Mouse (Mus musculus) neural tube, embryonic 10.5 days (tissue): ENCODE measurements around the gene Nacad.
"Not testable (repeated sequence)": the region's sequence is repeated elsewhere in the genome, so short reads cannot be mapped to it uniquely, and the experiment has no call there.

Source experiments
- DNase-seq: peaks from one replicate; pipeline ENCODE4 v3.0.0-alpha.2; 2017; ENCODE audit warnings: low spot score; ENCODE audit errors: extremely low spot score

Nacad gene

DNA sequence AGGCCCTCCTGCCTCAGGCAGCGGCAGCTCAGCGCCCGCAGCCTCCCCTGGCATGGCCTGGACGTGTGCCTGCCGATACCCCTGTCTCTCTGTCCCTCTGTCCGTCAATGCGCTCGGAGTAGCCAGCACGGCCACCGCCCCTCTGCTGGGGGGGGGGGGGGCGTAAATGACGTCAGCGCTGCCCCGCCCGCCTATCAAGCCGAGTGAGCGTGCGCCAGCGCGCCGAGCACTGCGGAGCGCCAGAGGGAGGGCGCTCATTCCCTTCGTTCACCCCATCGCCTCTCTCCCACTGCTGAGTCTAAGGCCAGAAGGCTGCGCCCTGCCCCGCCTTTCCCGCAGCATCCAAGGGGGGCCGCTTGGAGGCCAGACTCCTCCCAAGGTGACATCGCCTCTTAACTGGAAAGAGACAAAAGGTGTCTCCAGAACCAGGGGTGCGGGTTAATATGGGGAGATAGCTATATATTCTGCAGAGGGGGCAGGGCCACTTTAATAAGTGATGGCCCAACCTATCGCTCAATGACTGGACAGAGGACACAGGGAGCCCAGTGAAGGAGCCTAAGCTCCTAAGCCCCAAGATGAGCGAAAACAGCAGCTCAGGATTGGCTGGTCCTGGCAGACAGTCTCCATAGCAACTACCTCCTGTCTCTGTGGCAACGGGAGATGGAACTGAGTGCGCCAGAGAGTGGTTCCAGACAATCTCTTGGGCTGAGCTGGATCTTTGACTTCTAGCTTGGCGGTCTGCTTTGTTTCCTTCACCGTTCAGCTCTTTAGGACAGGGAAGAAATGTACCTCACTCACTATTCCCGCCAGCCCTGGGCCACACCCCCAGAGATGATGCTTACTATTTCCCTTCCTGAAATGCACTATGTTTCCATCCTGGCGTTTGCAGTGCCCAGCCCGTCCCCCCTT, at the start of gene Nacad:
TSS of gene Nacad (minus strand) at position 563 of the 909 bp plus-strand sequence.
- peak; percentile 59 for DNase-seq

DNA sequence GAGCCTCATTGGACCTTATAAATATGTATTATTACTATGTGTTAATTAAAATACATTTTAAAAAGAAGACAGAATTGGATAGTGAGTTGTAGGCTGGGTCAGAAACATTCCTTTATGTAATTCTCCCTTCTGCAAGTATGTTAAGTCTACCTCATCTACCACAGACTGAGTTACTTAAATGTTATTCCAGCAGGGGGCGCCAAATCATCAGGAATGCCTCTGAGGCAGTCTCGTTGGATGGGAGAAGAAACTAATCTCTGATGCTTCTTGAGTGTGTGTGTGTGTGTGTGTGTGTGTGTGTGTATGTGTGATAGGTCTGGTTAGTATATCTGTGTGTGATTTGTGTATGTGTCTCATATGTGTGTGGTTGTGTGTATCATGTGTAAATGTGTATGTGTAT, 49.0 kb upstream of the Nacad start:
- peak; percentile 77 for DNase-seq

DNA sequence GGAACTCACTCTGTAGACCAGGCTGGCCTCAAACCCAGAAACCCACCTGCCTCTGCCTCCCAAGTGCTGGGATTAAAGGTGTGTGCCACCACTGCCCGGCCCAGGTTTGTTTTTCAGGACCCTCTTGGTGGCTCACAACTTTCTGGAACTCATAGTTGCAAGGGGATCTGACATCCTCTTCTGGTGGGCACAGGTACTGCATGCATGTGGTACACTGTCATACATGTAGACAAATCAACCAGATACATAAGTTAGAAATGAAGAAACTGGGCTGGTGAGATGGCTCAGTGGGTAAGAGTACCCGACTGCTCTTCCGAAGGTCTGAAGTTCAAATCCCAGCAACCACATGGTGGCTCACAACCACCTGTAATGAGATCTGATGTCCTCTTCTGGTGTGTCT, 47.1 kb upstream of the Nacad start:
- DNase-seq, result not testable (repeated sequence)

DNA sequence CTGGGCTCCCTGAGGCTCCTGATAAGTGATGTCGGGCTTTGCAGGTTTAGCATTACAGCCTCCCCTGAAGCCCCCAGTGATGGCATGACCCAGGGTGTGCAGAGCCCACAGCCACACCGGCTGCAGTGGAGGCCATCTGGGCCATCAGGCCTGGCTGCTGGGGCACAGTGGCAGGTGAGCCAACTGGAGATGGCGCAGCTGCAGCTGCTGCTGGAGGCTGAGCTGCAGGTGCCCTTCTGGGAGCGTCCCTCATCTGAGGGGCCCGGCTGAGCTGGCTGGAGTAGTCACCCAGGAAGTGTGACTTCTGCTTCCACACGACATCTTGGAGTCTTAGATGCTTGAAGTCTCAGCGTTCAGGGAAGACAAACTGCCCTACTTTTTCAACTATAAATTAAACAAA, 44.7 kb upstream of the Nacad start:
- no peak for DNase-seq

DNA sequence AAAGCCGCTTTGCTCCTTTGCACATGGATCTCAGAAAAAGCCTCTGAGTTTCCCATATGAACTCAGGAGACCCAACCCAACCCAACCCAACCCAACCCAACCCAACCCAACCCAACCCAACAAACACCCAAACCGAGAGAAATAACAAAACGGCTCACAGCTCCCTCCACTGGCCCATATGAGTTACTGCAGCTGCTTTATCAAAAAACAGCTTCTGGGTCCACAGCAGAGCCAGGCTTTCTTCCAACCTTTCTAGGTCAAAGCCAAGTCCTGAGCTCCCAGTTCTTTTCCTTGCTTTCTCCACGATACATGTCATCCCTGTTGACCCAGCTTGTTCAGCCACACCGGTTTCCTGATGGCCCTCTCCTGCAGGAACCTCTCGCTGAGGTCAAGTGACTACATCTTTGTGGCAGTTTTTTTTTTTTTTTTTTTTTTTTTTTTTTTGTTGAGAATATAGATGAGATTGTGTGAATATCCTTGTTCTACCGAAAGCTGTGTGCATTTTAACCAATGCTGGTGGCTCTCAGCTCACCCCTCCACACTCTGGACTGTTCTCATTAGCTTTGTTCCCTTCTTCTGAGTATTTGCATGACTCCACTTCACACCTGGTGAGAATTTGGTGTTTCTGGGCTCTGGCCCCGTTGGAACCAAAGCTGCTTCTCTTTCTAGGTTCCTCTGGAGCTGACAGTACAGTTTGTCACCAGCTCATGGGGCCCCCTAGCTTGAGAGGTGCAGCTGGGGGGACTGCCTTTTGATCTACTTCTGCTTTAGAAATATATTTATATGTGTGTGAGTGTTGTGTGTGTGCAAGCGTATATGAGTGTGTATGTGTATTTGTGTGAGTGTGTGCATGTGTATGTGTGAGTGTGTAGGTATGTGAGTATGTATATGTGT, 42.2 kb upstream of the Nacad start:
- DNase-seq, result no peak

DNA sequence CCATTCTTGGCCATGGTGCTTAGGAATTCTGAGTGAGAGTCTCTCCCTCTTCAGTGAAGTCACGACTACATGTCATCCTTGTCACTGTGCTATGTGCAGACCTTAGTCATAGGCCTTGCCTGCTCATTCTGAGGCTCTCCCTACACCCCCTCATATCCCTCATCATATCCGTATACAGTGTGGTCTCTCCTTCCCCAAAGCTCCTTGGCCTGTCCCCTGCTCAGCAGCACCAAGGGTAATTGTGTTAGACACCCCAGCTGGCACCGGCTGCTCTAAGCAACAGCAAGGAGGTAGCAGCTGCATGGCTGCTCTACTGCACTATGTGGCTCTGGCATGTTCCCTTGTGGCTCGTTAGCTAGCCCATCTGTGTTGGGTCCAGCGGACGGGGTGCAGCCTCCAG, 38.7 kb upstream of the Nacad start:
- no peak for DNase-seq

DNA sequence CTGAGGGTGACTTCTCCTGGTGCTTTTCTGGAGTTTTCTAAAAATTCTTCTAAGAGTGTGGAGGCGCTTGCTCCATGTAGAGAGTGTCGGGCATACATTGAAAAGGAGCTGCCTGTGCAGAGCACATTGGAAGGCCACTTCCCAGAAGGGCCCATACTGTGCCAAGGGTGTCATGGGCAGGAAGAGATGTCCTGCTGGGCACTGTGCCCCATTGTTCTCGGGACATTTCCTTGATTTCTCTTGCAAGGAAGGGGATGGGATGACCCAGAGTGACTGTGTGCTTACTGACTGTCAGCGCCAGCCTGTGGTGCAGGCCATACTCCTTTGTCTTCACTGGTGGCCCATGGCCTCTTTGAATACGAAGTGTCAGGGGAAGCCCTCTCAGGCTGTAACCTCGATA, 33.2 kb upstream of the Nacad start:
- DNase-seq, result no peak

DNA sequence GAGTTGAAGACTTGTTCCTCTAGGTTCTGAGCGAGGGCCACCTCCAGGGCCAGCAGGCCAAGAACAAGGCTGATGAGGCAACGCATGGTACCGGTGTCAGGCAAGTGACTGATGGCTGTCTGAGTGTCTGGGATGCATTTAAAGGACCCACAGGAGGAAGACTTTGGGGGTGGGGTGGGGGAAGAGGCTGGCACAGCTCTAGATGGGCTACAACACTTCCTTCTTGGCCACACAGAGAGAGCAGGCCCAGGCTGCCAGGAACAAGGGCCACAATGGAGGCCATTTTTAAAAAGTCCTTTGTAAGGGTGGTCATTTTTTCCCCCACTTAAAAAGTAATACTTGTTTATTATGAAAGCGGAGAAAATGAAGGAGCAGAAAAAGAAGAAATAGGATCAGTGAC, 32.7 kb upstream of the Nacad start, which contains the start of gene Wap:
TSS of gene Wap (minus strand) at position 101 of the 400 bp plus-strand sequence.
- no peak for DNase-seq

DNA sequence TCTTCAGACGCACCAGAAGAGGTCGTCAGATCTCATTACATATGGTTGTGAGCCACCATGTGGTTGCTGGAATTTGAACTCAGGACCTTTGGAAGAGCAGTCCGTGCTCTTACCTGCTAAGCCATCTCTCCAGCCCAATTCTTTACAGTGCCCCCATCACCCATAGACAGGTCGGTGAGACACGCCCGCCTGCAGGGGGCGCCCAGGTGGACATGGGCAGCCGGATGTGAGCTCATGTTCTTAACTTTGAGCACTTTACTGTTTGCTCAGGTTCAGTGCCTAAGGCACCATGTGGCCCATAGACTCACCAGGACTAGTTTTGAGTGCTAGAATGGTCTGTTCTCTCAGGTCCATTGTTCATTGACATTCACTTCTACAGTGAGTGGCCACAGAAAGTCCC, 30.3 kb upstream of the Nacad start:
- DNase-seq, result no peak

DNA sequence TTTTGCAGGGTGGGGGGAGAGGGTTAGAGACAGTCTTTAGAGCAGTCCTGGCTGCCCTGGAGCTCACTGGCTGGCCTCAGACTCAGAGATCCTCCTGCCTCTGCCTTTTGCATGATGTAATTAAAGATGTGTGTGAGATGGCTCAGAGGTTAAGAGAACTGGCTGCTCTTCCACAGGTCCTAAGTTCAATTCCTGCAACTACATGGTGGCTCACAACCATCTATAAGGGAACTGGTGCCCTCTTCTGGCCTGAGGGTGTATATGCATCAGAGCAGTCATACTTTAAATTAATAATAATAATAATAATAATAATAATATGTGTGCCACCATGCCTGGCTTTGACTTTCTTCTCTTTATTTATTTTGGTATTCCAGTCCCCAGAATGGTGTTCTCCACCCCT, 23.8 kb upstream of the Nacad start:
- no peak for DNase-seq

DNA sequence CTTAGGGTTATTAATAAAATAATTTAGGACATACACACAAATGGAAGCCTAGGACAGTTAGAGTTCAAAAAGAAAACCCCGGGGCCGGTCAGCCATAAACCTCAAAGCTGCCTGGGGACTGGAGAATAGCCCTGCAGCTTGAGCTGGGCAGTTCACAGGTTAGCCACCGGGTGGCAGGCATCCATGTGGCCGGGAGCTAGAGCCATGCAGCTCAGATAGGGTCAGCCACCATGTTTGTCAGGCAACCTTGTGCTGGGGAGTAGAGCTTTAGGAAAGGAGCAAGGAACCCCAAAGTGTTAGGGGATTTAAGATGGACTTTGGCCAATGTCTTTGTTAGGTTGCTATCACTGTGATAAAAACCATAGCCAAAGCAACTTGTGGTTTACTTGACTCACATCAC, 22.7 kb upstream of the Nacad start:
- DNase-seq, result peak; percentile 57

DNA sequence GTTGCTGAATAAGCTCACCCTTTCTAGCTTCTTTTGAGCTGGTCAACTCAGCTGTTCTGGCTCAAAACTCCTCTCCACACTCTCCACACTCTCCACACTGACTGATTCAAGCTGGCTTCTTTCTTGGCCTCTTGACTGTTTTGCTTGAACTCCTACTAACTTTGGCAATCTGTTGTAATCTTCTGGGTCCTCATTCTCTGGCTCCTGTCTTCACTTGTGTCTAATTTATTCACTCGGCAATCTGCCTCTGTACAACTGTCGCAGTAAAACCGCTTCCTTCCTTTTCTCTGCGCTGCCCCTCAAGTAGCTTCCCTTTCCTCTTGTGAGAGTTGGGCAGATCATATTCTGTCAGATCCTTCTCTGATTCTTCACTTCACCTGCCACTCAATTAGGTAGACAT, 21.9 kb upstream of the Nacad start:
- DNase-seq, result no peak

DNA sequence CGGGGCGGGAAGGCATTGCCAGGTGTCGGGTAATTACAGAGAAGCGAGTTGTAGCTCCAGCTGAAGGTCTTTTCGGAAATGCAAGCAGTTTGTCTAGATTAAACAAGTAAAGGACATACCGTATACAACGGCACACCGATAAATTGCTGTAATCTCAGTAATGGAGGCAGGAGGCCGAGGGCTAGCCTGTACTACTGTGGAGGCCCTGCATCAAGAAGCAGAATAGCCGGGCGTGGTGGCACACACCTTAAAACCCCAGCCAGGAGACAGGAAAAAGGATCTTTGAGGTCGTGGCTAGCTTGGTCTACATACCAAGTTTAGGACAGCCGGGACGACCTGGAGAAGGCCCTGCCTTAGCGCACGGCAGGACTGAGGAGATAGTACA, 20.5 kb upstream of the Nacad start:
- DNase-seq, result no peak

DNA sequence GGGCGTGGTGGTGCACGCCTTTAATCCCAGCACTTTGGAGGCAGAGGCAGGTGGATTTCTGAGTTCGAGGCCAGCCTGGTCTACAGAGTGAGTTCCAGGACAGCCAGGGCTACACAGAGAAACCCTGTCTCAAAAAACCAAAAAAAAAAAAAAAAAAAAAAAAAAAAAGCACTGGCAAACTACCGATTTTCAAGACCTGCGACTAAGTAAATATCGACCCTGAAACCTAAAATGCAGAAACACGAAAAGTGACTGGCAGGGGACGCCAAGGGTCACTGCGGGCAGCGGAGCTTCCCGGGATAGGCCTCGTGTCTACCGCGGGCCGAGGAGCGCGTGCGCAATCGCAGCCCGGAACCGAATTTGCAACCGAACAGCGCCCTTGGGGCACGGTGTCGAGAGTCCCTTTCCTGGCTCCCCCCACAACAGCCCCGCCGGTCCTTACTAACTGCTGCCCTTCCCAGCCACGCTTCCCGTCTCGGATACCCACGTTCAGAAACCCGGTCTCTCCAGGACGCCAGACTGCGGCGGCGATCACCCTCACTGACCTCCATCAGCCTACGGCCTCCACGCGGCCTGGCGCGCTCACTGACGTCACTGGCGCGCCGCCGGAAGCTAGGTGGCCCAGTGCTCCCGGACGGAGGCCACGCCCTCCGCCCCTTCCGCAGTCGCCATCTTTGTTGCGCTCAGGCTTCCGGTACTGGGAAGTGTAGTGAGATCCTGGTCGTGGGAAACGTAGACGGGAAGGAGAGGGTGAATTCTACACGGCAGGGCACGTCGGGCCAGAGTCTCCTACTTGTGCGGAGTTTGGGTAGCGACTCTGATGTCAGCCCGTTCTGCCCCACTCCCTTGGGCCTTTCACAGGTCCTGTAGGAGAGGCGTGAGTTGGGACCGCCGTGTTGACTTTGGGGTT, 19.9 kb upstream of the Nacad start, which contains the start of gene Tbrg4:
TSS of gene Tbrg4 (minus strand) at position 590 of the 910 bp plus-strand sequence.
- peak; percentile 95 for DNase-seq

DNA sequence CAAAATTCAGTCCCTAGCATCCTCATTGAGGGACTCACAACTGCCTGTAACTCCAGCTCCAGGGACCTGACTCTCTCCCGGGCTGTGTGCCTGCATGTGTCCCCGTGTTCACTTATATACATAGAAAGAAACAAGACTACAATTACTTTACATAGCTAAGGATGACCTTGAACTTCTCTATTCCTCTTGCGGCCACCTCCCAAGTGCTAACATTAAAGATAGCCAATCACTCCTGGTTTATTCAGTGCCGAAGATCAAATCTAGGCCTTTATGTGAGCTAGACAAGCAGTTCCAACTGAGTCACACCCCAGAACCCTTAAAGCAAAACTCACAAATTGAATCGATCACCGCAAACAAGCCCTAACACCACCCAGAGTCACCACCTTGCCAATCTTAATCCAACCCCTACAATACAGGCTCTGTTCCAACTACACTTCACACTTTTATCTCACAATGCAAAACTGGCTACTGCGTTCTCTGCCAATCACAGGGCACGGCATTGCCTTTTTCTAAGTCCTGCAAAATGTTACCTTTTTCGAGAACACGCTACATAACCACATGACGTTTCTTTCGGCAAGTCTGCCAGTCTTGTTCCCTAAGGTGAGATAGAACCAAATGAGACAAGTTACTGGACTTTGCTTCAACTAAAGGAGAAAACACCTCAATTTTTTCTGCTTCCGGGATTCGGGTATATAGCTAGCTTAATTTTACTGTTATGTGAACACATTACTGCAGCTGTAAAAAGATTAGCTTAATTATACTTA, 18.9 kb upstream of the Nacad start:
- DNase-seq, result no peak

DNA sequence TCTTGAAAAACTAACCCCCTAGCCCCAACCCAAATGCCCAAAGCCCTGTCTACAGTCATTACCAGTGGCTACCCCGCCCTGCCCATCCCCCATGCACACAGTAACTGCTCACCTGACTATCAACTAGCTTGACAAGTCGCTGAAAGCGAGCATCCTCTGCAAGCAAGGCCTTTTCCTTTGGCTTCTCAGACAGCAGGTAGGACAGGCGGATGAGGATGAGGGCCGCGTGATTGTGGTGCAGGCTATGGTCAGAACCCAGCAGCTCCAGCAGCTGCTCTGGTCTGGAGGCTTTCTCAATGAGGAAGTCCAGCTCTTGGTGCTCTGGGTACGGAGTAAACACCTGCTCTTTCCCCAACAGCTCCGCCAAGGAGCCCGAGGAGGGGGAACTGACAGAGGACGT, 17.9 kb upstream of the Nacad start:
- DNase-seq, result no peak

DNA sequence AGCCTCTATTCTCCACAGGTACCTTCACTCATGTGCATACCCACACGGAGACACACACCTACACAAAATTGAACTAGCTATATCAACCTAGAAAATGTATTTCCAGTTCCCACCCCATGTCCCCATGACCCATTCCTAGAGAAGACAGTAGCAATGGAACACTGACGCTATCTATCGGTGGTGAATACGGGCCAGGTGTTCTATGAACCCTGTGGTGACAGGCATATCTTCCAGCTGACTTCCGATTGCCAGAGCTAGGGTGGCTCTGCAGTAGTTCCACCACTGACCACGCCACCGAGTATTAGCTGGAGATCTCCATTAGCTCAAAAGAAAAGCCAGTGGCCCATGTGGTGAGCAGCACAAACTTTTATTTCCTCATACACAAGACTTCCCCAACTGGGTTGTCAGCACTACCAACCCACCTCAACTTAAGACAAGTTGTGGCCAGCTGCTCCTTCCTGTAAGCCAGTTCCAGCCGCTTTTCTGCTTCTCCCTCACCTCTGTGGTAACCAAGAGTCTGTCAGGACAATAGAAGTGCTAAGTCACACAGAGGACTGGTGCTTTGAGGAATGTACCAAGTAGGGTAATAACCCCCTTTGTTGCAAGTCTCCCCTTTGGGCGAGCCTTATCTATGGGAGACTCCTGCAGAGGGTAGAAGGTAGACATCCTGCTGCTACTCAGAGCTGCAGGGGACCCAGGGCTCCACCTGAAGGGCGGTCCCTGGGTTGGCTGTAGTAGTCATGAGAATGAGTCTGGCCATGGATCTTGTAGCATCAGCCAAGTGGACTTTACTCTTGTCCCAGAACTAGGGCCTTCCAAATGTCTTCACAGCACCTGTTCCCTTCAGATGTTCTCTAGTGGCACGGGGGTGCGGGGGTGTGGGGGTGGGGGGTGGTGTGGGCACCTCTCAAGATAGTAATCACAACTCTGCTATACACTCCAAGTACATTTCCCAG, 9.7 kb upstream of the Nacad start:
- no peak for DNase-seq

DNA sequence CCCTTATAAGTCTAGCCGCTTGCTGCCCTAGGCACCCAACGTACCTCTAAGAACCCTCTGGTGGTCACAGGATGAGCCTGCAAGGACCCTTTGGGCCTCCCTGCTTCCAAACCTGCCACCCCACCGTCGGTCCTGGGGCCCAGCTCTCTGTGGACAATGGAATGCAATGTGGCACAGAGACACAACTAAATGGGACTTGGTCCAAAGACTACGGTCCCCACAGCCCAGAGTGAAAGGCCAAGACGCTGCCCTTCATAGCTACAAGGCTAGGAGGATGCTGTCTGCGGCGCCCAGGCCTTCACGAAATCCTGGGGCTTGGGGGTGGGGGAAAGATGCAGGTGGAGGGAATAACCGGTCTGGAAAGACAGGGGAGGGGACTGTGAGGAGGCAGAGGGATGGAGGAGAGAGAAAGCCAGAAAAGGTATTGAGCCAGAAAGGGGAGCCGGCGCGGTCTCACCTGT, 802 bp downstream of the Nacad start:
- peak; percentile 44 for DNase-seq

DNA sequence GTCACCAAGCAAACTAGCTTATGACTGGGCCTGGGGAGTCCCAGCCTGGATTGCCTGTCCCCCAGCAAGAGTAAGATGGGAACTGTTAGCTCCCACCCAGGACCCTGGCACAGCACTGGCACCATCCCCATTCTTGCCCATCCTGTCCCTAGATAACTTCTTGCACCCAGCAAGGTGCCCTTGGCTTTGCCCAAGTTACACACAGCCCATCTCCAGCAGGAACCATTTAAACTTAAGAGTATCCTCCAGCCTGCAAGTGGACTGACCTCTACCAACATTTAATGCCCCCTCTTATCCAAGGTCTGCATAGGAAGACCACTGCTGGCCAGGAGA, 1.3 kb downstream of the Nacad start:
- no peak for DNase-seq
